Mouse (Mus musculus) mesoderm, embryonic 11.5 days (tissue): ENCODE measurements around the gene Bcl9.
A peak's percentile ranks its signal among the peaks of the same experiment; 100 is the strongest.

Experiments used
- DNase-seq: peaks from one replicate; pipeline ENCODE4 v3.0.0-alpha.2; 2012; ENCODE audit warnings: low read depth, low spot score

Gene Bcl9

DNA sequence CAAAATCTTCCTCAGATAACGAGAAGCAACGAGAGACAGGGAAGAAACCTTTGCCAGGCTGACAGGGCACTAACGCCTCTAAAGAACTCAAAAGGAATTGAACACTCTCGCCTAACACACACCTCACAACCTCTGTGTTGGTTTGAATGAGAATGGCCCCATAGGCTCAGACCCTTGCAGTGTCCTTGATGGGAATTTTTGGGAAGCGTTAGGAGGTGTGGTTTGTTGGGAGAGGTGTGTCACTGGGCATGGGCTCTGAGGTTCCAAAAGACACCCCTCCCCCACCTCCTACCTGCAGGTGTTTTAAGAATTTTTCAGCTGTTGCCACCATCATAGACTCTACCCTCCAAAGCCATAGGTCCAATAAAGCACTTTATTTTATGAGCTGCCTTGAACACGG is 118.8 kb downstream of the Bcl9 start:
- DNase-seq: no peak

GRCm38 (mm10) chr3:97172632-97173031 is 125.1 kb downstream of the Bcl9 start:
- no peak for DNase-seq

GRCm38 (mm10) chr3:97172231-97172630 is 125.5 kb downstream of the Bcl9 start:
- DNase-seq: no peak

DNA sequence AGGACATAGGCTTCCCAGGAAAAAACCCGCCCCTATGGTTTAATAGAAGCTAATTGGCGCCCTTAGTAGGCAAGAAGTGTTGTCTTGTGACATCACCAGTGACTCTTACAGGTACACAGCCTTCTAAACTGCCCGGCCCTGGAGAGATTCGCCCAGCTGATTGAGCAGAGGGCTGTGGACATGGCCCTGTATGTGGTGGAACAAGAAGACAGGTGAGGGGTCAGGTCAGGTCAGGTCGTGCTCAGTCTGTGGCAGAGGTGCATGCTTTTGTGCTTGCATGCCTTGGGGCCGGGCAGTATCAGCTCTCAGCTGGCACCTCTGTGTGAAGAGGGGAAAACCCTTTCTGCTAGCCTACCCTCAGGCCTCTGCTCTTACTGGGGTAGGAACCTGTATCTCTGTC is 126.2 kb downstream of the Bcl9 start:
- DNase-seq: no peak

- no peak for DNase-seq
Measured at GRCm38 (mm10) chr3:97167126-97167525, 130.6 kb downstream of the Bcl9 start.

DNA sequence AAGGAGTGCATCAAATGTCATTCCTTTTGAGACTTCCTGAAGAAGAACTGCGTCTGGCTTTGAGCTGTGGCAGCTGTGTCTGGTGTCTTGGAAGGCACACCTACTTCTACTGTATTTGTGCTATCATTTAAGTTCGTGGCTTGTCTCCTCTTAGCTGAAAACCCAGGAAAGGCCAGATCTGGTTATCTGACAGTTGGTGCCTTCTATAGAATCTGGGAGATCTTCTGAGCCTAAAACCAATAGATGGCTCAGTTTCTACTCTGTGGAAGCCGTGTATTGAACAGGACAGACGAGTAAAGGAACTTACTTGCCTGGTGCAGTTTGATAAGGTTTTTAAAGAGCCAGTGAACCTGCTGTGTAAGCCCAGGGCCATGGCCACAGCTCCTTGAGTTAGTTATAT is 133.2 kb downstream of the Bcl9 start:
- no peak for DNase-seq

- DNase-seq: no peak
Measured at GRCm38 (mm10) chr3:97161773-97162172, 135.9 kb downstream of the Bcl9 start.

GRCm38 (mm10) chr3:97160908-97161307 is 136.8 kb downstream of the Bcl9 start:
- DNase-seq: no peak

DNA sequence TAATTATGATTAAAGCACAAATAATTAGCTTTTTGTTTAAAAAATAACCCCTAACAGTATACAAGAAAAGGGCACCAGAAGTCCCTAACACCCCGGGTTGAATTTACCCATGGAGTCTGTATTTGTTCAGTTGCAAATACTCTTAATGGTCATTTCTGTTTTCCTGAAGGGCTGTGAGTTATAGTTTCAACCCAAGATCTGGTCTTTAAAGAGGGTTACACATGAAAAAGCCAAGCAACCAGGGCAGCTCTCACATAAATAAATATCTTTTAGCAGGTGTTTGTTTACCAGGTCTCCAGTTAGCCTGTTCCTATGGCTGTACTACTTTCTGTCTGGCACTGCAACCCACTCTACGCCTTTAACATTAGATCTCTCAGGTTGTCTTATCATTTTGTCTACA is 137.7 kb downstream of the Bcl9 start:
- DNase-seq: no peak

DNA sequence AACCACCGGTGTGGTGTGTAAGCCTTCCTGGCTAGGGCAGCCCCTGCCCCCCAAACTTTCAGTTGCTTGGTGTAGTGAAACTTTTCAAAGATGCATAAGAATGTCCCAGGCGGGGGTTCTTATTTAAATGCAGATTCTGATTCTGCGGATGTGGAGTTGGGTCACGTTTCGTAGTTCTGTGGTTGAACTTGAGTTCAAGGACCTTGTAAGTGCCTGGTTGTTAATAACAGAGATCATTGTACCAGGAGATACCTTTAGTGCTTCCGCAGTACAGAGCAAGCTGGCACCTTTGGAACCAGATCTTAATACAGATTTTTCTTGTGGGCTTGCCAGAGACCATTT is 138.2 kb downstream of the Bcl9 start:
- no peak for DNase-seq

DNA sequence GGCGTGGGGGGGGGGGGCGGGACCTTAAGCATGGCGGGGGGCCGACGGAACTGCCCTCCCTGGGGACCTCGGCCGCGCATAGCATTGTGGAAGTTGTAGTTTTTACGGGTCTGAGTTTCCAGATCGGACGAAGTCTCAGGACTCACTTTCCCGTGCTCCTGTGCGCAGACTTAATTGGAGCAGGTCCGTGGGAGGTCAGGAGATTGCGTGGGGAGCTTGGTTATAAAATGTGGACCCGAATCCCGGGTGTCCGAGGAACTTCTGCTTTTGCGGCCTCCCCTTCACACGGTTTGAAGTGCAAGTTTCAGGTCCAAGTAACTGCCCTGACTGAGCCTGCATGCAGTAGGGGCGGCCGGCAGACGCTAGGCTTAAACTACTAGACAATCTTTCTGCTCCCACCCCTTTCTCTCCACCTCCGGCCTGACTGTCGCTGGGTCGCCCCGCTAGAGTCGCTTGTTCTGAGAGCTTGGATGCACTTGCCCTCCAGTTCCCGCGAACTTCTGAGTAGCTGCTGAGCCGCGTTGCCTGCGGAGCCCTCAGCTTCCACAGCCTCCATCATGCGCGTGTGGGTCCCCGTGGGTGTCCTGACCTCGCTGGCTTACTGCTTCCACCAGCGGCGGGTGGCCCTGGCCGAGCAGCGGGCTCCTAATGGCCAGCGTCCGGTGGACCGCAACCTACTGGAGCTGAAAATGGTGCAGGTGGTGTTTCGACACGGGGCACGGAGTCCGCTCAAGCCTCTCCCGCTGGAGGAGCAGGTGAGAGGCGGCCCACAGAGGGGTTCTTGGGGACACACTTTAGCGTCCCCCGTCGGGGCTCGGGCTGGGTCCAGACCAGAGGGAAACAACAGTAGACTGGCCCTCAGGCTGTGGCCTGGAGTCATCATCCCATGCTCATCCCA is 138.9 kb downstream of the Bcl9 start, which contains the start of gene Acp6:
Gene Acp6, plus strand, starts transcription at position 167 of the 898 bp plus-strand sequence.
- peak; percentile 90 for DNase-seq

- peak; percentile 81 for DNase-seq
Measured at GRCm38 (mm10) chr3:97157958-97158599, 139.6 kb downstream of the Bcl9 start.

GRCm38 (mm10) chr3:97157308-97157707 is 140.4 kb downstream of the Bcl9 start:
- DNase-seq: peak; percentile 1

DNA sequence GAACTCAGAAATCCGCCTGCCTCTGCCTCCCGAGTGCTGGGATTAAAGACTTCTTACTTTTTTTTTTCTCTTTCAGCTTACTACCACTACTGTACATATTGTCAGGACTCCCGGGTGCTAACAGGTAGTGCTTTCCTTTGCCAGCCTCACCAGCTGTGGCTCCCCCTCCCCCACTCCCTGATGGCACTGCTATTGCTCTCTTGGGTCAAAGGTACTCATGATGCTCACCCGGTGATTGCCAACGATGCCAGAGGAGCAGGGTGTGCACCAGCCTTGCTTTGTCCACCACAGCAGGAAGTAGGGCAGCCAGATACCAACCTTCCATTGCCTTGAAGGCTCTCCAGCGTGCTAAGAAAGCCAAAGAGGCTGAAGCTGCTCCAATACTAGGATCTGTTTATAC is 141.3 kb downstream of the Bcl9 start:
- no peak for DNase-seq
